Mouse (Mus musculus) forebrain, embryonic 11.5 days (tissue): Measurements from ENCODE around the gene Lypla2. TPM values are rescaled to one million over a fixed set of nuclear protein-coding genes. Genes with fewer than 3 reads are reported as not detected.

Experiments used
- ATAC-seq: fragments of 200-750 bp; cut with Nextera tagmentation; replicated peaks from 2 replicates; pipeline ENCODE4 v1.8.0; 2017; ENCODE audit warnings: moderate TSS enrichment; ENCODE audit not compliant: low FRiP score
- DNase-seq: peaks from one replicate; pipeline ENCODE4 v3.0.0-alpha.2; 2017; ENCODE audit warnings: low spot score
- H3K27ac ChIP-seq: fragments of 300-500 bp; sonication (generic); 2 replicates; pipeline ENCODE4 v1.5.1; 2014; ENCODE audit warnings: low read depth, low read length
- H3K27me3 ChIP-seq: fragments of 300-500 bp; sonication (generic); 2 replicates; pipeline ENCODE4 v1.6.1; 2014; ENCODE audit warnings: mild to moderate bottlenecking, low read length, mixed read lengths; ENCODE audit not compliant: control insufficient read depth, insufficient read depth
- H3K36me3 ChIP-seq: fragments of 300-500 bp; sonication (generic); 2 replicates; pipeline ENCODE4 v1.6.1; 2014; ENCODE audit warnings: mild to moderate bottlenecking, low read length, moderate library complexity, mixed read lengths; ENCODE audit not compliant: control insufficient read depth, insufficient read depth
- H3K4me1 ChIP-seq: fragments of 300-500 bp; sonication (generic); replicated peaks from 2 replicates; pipeline ENCODE4 v1.6.1; 2014; ENCODE audit warnings: low read length, mixed read lengths; ENCODE audit not compliant: control insufficient read depth, insufficient read depth
- H3K4me2 ChIP-seq: fragments of 300-500 bp; sonication (generic); 2 replicates; pipeline ENCODE4 v1.6.1; 2014; ENCODE audit warnings: low read depth, mild to moderate bottlenecking, low read length, moderate library complexity, mixed read lengths; ENCODE audit not compliant: severe bottlenecking
- H3K4me3 ChIP-seq: fragments of 300-500 bp; sonication (generic); 2 replicates; pipeline ENCODE4 v1.5.1; 2014; ENCODE audit warnings: low read depth, low read length
- H3K9ac ChIP-seq: fragments of 300-500 bp; sonication (generic); 2 replicates; pipeline ENCODE4 v1.6.1; 2014; ENCODE audit warnings: low read length
- H3K9me3 ChIP-seq: fragments of 300-500 bp; sonication (generic); 2 replicates; pipeline ENCODE4 v1.6.1; 2016; ENCODE audit warnings: low read length, mixed read lengths; ENCODE audit not compliant: control insufficient read depth
- WGBS: fragments of 180-500 bp; shearing (Covaris S2); extraction: QIAGEN DNeasy Blood & Tissue Kit; methylation state at CpG from one replicate; pipeline ENCODE4 v1.1.7; 2014; 5-methylcytosine and 5-hydroxymethylcytosine counted together
- polyA plus RNA-seq: library from polyadenylated mRNA; unstranded; fragments of >200 nt; fragmentation: Nextera tagmentation; extraction: Ambion mirVana; gene quantifications from 2 replicates; pipeline ENCODE4 v1.2.1, GENCODE M21; 2014

Lypla2 gene
- polyA plus RNA-seq, 1 experiment from 2014 or later: 169 TPM

- peaks cover 16% of the 10 kb centered on the region for H3K36me3 ChIP-seq
- no peaks in the 10 kb centered on the region for H3K9me3 ChIP-seq
- no peaks in the 10 kb centered on the region for H3K27me3 ChIP-seq
- H3K27ac ChIP-seq: no peak overlapping the region
- no peak for ATAC-seq
- no peak overlapping the region for H3K9ac ChIP-seq
- no peak overlapping the region for H3K4me2 ChIP-seq
- no peaks in the 10 kb centered on the region for H3K4me1 ChIP-seq
- 91% methylated on average over 5 of the region's 5 CpGs for WGBS
- H3K4me3 ChIP-seq: no peak overlapping the region
- DNase-seq: no peak
These were observed 31.8 kb upstream of the Lypla2 start for GRCm38 (mm10) chr4:136004107-136004675.

DNA sequence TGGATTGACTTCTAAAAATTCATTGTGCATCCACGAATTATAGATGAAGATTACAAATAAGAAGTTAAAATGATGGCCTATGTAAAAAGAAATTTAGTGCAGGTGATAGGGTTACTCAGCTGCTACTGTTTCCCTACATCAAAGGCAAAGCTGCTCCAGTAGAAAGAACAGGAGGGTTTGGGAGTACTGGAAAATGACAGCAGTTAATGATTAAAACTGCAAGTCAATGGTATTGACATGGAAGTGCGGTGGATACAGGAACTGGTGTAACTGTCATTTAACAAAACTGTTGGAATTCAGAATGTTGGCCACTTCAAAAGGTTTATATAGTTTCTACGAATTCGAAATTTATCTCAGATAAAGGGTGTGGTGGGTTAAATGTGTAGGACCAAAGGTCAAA is 22.7 kb upstream of the Lypla2 start:
- ATAC-seq: no peak
- no peak overlapping the region for H3K4me2 ChIP-seq
- WGBS: 86% methylated on average over 4 of the region's 4 CpGs

DNA sequence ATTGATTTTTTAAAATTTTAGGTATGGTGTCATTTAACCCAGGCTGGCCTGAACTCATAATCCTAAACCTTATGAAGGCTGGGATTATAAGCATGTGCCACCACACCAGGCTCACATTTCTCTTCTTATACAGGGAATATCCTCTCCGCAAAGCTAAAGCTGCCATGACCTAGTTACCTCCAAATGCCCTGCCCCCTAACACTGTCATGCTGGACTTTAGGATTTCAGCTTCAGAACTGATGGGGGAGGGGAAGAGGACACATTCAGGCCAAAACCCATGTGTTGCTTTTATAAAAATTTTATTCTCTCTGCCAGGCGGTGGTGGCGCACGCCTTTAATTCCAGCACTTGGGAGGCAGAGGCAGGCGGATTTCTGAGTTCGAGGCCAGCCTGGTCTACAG is 21.5 kb upstream of the Lypla2 start:
- H3K9ac ChIP-seq: no peak overlapping the region
- no peaks in the 10 kb centered on the region for H3K4me1 ChIP-seq
- H3K36me3 ChIP-seq: no peaks in the 10 kb centered on the region
- no peaks in the 10 kb centered on the region for H3K9me3 ChIP-seq
- no peak overlapping the region for H3K4me2 ChIP-seq
- no peak overlapping the region for H3K4me3 ChIP-seq
- DNase-seq (no peak), ATAC-seq (no peak)
- H3K27ac ChIP-seq: no peak overlapping the region
- H3K27me3 ChIP-seq: no peaks in the 10 kb centered on the region
- WGBS: 94% methylated on average over 6 of the region's 6 CpGs

More for the DNA sequence above, 22.7 kb upstream of the Lypla2 start:
- no peaks in the 10 kb centered on the region for H3K4me1 ChIP-seq
- no peaks in the 10 kb centered on the region for H3K36me3 ChIP-seq
- H3K9me3 ChIP-seq: no peaks in the 10 kb centered on the region
- H3K9ac ChIP-seq: no peak overlapping the region
- no peaks in the 10 kb centered on the region for H3K27me3 ChIP-seq
- no peak overlapping the region for H3K4me3 ChIP-seq
- no peak overlapping the region for H3K27ac ChIP-seq
- no peak for DNase-seq

GRCm38 (mm10) chr4:135987714-135988113 is 15.3 kb upstream of the Lypla2 start:
- H3K36me3 ChIP-seq: no peaks in the 10 kb centered on the region; the same call in 1 of the 2 replicates
- H3K4me2 ChIP-seq: peak overlapping the region; percentile 64; the same call in 1 of the 2 replicates
- 67% methylated on average over 9 of the region's 9 CpGs for WGBS
- no peak overlapping the region for H3K27ac ChIP-seq
- H3K9me3 ChIP-seq: no peaks in the 10 kb centered on the region
- H3K4me3 ChIP-seq: peak overlapping the region; percentile 90
- no peaks in the 10 kb centered on the region for H3K27me3 ChIP-seq
- H3K9ac ChIP-seq: peak overlapping the region; percentile 91
- ATAC-seq: no peak
- H3K4me1 ChIP-seq: peaks cover 8% of the 10 kb centered on the region
- DNase-seq: no peak

- Histone ChIP-seq H3K4me2 (peak within 1 kb of the TSS; percentile 64), H3K4me3 (peak within 1 kb of the TSS; percentile 90), H3K9me3 (no peaks in the 10 kb centered on the region), H3K4me1 (peaks cover 8% of the 10 kb centered on the region), H3K27ac (peak within 1 kb of the TSS; percentile 62), H3K27me3 (no peaks in the 10 kb centered on the region), H3K9ac (peak within 1 kb of the TSS; percentile 91), H3K36me3 (no peaks in the 10 kb centered on the region; the same call in 1 of the 2 replicates)
- under 1% methylated on average over 76 of the region's 81 CpGs for WGBS
- ATAC-seq: peak; percentile 93
- DNase-seq: peak; percentile 95
These were observed 14.7 kb upstream of the Lypla2 start, which contains the start of gene Pithd1 for GRCm38 (mm10) chr4:135986943-135987710. TSS of gene Pithd1 (minus strand) at chr4:135987264.

- DNase-seq (no peak), ATAC-seq (peak; percentile 22; the same call in 1 of the 2 replicates)
- H3K4me1 ChIP-seq: peaks cover 8% of the 10 kb centered on the region
- no peaks in the 10 kb centered on the region; the same call in 1 of the 2 replicates for H3K36me3 ChIP-seq
- H3K27ac ChIP-seq: peak overlapping the region; percentile 62
- peak overlapping the region; percentile 64 for H3K4me2 ChIP-seq
- peak overlapping the region; percentile 91 for H3K9ac ChIP-seq
- peak overlapping the region; percentile 90 for H3K4me3 ChIP-seq
- no peaks in the 10 kb centered on the region for H3K9me3 ChIP-seq
- WGBS: 8% methylated on average over 23 of the region's 23 CpGs
- H3K27me3 ChIP-seq: no peaks in the 10 kb centered on the region
These were observed 14.0 kb upstream of the Lypla2 start for GRCm38 (mm10) chr4:135986301-135986942.

- no peaks in the 10 kb centered on the region for H3K27me3 ChIP-seq
- peak overlapping the region; percentile 64 for H3K4me2 ChIP-seq
- ATAC-seq (no peak), DNase-seq (no peak)
- peak overlapping the region; percentile 90 for H3K4me3 ChIP-seq
- 95% methylated on average over 7 of the region's 7 CpGs for WGBS
- peaks cover 8% of the 10 kb centered on the region for H3K4me1 ChIP-seq
- H3K27ac ChIP-seq: no peak overlapping the region
- no peaks in the 10 kb centered on the region for H3K9me3 ChIP-seq
- peak overlapping the region; percentile 91 for H3K9ac ChIP-seq
- H3K36me3 ChIP-seq: no peaks in the 10 kb centered on the region; the same call in 1 of the 2 replicates
These were observed 13.3 kb upstream of the Lypla2 start for GRCm38 (mm10) chr4:135985769-135986168.

GRCm38 (mm10) chr4:135985193-135985592 is 12.8 kb upstream of the Lypla2 start:
- no peaks in the 10 kb centered on the region for H3K27me3 ChIP-seq
- peaks cover 8% of the 10 kb centered on the region for H3K4me1 ChIP-seq
- no peaks in the 10 kb centered on the region; the same call in 1 of the 2 replicates for H3K36me3 ChIP-seq
- no peak overlapping the region for H3K4me2 ChIP-seq
- DNase-seq (no peak), ATAC-seq (no peak)
- no peaks in the 10 kb centered on the region for H3K9me3 ChIP-seq
- no peak overlapping the region for H3K4me3 ChIP-seq
- WGBS: 94% methylated on average over 5 of the region's 5 CpGs
- H3K9ac ChIP-seq: no peak overlapping the region
- H3K27ac ChIP-seq: no peak overlapping the region
